Mouse (Mus musculus): Measurements from ENCODE around the gene Camsap3.
"Not testable (repeated sequence)": the region's sequence is repeated elsewhere in the genome, so short reads cannot be mapped to it uniquely, and the experiment has no call there.

The Camsap3 gene

GRCm38 (mm10) chr8:3586993-3587390, at the start of gene Camsap3:
Gene Camsap3, plus strand, starts transcription at chr8:3587293.
- no peak for DNase-seq

DNA sequence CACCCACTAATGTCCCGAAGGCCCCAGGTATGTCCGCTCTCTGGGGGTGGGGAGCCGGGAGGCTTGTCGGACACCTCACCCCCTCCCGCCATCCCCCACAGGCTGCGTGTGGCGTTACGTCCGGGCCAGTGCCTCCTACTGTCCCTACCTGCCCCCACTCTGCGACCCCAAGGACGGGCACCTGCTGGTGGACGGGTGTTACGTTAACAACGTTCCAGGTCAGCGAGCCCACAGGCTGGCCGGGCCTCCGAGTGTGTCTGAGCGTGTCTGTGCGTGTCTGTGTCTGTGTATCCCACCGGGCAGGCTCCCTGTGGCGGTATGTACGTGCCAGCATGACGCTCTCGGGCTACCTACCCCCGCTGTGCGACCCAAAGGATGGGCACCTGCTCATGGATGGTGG, 49.4 kb upstream of the Camsap3 start:
- DNase-seq: no peak

DNA sequence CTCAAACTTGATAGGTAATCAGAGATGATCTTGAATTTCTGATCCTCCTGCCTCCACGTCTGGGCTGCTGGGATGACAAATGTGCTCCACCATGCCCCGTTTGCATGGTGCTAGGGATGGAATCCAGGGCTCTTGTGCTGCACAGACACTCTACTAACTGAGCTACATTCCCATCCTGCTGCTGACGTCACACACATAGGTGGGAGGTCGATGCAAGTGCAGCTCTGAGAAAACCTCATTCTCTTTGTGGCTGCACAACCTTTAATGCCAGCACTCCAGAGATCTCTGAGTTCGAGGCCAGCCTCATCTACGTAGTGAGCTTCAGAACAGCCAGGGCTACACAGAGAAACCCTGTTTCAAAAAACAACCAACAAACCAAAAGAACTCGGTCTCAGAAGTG, 47.9 kb upstream of the Camsap3 start:
- no peak for DNase-seq

DNA sequence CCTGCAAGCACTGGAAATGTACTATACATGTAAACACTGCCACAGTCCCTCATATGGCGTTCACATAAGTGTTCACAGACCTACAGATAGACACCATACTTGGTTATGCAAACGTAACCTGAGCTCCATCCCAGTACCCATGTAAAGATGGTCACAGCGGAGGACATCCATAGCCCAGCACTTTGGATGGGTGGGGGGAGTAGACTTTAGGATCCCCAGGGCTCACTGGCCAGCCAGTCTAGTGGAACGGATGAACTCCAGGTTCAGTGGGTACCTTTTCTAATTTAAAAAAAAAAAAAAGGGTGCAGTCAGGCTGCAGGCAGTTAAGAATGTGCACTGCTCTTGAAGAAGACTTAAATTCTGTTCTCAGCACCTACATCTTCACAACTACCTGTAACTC, 47.0 kb upstream of the Camsap3 start:
- no peak for DNase-seq

DNA sequence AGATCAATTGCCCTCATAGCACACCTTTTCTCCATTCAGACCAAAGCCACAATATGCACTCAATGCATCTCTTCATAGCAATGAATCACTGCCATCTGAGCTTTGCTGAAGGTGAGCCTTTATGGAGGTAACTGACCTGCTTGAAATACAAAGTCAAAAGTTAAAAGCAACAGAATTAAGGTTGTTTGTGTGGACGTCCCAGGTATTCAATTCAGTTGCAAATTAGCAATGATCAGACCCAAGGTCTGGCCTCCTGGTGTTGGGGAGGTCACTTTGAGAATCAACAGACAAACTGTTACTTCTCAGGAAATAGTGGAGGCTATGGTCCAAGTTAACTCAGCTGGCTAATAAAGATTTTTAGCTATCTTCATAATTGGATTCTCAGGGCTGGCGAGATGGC, 40.6 kb upstream of the Camsap3 start:
- no peak for DNase-seq

DNA sequence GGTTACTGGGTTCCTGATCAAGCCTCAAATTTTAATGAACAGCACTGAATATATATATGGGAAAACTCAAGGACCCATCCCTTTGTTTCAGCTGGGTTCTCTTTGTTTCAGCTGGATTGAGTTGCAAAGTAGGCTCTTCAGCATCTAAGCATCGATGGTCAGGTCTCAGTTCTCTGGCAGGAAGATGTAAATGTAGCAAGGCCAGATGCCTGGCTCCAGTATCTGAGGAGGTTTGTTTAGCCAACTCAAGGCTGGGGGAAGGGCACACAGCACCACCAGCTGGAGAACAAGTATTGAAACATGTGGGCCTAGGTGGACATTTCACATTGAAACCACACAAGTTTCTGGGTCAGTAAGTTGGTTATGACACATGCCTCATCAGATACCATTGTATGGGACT, 34.9 kb upstream of the Camsap3 start:
- no peak for DNase-seq

DNA sequence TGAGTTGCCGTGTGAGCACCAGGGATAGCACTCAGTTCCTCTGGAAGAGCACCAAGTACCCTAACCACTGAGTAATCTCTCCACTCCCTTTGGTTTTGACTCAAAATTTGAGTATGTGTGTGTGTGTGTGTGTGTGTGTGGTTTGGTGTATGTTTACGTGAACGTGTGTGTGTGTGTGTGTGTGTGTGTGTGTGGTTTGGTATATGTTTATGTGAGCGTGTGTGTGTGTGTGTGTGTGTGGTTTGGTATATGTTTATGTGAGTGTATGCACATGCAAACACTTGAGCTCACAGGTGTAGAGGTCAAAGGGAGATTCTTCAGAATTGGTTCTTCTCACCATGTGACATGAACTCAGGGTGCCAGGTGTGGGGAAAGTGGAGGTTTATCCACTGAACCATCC, 31.0 kb upstream of the Camsap3 start:
- no peak for DNase-seq

- DNase-seq: no peak
Measured at GRCm38 (mm10) chr8:3567641-3568371, 19.3 kb upstream of the Camsap3 start, which contains the start of gene C330021F23Rik. Gene C330021F23Rik, plus strand, starts transcription at chr8:3567990.

DNA sequence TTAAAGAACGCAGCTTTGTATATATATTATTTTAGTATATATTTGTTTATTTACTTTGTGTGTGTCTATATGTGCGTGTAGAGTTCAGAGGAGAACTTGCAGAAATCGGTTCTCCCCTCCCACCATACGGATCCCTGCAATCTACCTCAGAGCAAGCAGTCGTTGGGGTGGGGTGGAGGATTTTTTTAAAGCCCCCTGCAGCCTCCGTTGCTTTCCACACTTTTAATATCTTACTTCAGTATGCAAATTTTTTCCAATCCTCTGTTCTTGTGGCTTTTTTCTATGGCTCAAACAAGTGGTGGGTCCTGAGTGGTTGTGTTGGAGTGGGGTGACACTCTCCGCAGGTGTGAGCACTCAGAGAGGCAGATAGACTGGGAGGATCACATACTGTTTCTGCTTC, 18.7 kb upstream of the Camsap3 start:
- no peak for DNase-seq

DNA sequence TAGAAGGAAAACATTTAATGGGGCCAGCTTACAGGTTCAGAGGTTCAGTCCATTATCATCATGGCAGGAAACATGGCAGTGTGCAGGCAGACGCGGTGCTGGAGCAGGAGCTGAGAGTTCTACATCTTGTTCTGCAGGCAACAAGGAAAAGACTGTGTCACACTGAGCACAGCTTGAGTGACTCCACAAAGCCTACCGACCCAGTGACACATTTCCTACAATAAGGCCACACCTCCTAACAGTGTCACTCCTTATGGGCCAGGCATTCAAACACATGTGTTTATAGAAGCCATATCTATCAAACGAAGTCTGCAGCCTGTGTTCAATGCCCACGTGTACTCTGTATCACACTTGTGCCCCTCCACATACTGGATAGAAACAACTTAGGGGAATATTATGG, 17.3 kb upstream of the Camsap3 start:
- no peak for DNase-seq

- DNase-seq: no peak
Measured at GRCm38 (mm10) chr8:3574546-3574945, 12.5 kb upstream of the Camsap3 start.

DNA sequence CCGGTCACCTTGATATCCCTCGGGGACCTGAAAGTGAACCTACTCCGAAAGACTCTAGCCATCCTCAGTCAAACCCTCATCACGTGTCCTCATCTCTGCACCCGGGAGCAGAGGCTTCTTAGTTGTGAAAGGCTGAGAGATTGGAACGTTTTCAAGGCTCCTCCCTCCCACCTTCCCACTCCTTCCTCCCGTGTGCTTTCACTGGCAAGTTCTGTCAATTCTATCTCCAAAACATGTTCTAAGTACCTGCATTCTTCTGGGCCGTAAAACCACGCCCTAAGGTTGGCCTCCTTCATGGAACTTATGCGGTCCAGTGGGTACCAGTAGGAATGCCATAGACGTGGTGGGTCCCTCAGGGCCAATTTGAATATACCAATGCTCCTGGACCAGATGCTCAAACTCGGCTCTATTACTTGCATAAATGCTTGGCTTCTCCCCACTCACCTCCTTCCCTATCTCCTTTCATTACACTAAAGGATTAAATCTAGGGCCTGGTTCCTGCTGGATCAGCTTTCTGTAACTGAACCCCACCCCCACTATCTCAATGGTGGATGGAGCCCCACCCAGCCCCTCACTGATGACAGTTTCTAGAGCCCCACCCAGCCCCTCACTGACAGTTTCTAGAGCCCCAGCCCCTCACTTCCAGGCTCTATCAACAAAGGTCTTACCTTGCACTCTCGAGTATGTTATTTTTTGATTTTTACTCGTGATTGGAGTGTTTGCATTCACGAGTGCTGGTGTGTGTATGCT, 10.7 kb upstream of the Camsap3 start:
- DNase-seq: no peak

GRCm38 (mm10) chr8:3579390-3580364, 7.4 kb upstream of the Camsap3 start:
- DNase-seq: no peak

GRCm38 (mm10) chr8:3581961-3582360, 5.1 kb upstream of the Camsap3 start:
- DNase-seq: not testable (repeated sequence)

- DNase-seq: no peak
Measured at GRCm38 (mm10) chr8:3586452-3586851, 641 bp upstream of the Camsap3 start.

DNA sequence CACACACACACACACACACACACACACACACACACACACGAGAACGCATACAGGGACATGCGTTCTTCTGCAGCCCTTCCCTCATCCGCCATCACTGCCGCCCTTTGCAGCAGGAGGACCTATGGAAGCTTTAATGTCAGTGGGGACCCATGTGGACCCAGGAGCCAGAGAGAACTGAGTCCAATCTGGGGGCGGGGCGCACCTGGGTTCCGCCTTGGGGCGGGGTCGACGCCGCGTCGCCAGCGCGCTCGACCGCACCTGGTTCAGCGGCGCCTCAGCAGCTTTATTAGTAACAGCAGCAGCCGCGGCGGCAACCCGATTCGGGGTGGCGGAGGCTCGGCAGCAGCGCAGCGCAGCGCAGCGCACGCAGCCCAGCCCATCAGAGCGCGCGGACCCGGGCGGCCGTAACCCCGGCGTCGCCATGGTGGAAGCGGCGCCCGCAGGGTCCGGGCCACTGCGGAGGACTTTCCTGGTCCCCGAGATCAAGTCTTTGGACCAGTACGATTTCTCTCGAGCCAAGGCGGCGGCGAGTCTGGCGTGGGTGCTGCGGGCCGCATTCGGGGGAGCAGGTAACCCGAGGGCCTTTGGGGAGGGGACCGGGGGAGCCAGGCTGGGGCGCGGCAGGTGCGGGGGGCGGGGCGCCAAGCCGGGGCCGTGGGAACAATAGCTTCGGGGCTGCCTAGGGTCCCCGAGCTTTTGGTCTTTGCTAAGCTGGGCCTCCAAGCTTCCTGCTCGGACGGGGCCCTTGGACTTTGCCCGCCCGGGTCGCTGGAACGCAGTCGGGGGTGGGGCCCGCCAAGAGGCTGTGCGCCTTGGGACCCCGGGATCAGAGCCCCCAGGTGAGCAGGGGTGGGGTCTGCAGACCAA, 531 bp downstream of the Camsap3 start:
- peak; percentile 80 for DNase-seq

DNA sequence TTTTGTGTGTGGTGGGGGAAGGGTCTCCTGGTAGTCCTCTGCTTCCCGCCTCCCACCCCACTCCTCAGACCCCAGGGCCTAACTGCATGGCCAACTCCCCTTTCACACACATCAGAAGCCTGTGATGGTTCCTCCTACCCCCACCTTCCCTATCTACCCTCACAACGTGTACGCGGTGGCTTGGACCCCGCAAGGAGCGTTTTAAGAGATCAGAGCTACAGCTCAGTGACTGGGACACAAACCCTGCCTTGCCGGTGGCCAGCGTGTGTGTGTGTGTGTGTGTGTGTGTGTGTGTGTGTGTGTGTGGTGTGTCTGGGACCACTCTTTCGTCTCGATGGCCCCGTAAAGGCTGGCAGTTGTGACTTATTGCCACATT, 1.2 kb downstream of the Camsap3 start:
- no peak for DNase-seq

GRCm38 (mm10) chr8:3593470-3593869, 6.4 kb downstream of the Camsap3 start:
- DNase-seq: peak; percentile 49

GRCm38 (mm10) chr8:3594466-3594865, 7.4 kb downstream of the Camsap3 start:
- no peak for DNase-seq

GRCm38 (mm10) chr8:3598054-3598453, 11.0 kb downstream of the Camsap3 start:
- no peak for DNase-seq

DNA sequence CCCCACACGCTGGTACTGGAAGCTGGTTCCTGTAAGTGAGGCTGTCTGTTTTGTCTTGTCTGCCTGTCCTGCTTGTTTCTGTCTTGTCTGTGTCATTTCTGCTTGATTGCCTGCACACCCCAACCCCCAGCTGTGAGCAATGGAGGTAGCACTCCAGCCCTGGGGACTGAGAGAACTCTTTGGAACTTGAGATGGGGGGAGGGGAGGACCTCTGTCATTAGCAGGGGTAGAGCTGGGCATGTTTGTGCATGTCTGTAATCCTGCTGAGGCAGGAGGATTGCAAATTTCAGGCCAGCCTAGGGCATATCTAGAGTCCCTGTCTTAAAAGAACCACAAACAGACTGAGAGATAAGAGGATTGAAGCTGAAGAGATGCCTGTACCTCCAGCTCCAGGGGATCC, 12.1 kb downstream of the Camsap3 start:
- DNase-seq: no peak

GRCm38 (mm10) chr8:3600401-3600800, 13.3 kb downstream of the Camsap3 start:
- no peak for DNase-seq
